Mouse (Mus musculus): ENCODE measurements around the gene Rgl1. TPM values are rescaled to one million over a fixed set of nuclear protein-coding genes. Genes with fewer than 3 reads are reported as not detected.

Gene Rgl1
- polyA plus RNA-seq, 2 experiments, result 28.5 to 40.5 TPM

GRCm38 (mm10) chr1:152685531-152685930, 80.6 kb downstream of the Rgl1 start:
- no peak overlapping the region for H3K27ac ChIP-seq (replicated peaks; ENCODE audit: low read depth, low read length)
- no peaks in the 10 kb centered on the region for H3K36me3 ChIP-seq (ENCODE audit: control insufficient read depth, insufficient read depth, low read length)
- TF ChIP-seq POLR2A (IDR thresholded peaks at IDR 0.05; ENCODE audit: borderline replicate concordance, extremely low read depth, insufficient read depth, insufficient read length), result no peak
- H3K9ac ChIP-seq (ENCODE audit: low read depth, low read length, severe bottlenecking), result no peak overlapping the region
- H3K4me1 ChIP-seq (ENCODE audit: control insufficient read depth, insufficient read depth, low read length), result peaks cover 26% of the 10 kb centered on the region
- H3K4me3 ChIP-seq (replicated peaks; ENCODE audit: low read length), result no peak overlapping the region
- no peaks in the 10 kb centered on the region for H3K27me3 ChIP-seq (ENCODE audit: control insufficient read depth, insufficient read depth, low read length)
- H3K9me3 ChIP-seq (ENCODE audit: control insufficient read depth, low read length), result no peaks in the 10 kb centered on the region
- ATAC-seq (ENCODE audit: low FRiP score, low read depth), result no peak
- no peak overlapping the region for H3K4me2 ChIP-seq (replicated peaks; ENCODE audit: low read depth, low read length, severe bottlenecking)
- 58% methylated on average over 3 of the region's 3 CpGs for WGBS
- no peak for DNase-seq (ENCODE audit: low spot score)

GRCm38 (mm10) chr1:152682368-152683194, 83.6 kb downstream of the Rgl1 start:
- Histone ChIP-seq H3K4me2 (replicated peaks; ENCODE audit: low read depth, low read length, severe bottlenecking) (no peak overlapping the region), H3K27ac (replicated peaks; ENCODE audit: low read depth, low read length) (no peak overlapping the region), H3K9ac (ENCODE audit: low read depth, low read length, severe bottlenecking) (no peak overlapping the region), H3K9me3 (ENCODE audit: control insufficient read depth, low read length) (no peaks in the 10 kb centered on the region), H3K4me1 (ENCODE audit: control insufficient read depth, insufficient read depth, low read length) (peaks cover 17% of the 10 kb centered on the region), H3K27me3 (ENCODE audit: control insufficient read depth, insufficient read depth, low read length) (no peaks in the 10 kb centered on the region), H3K36me3 (ENCODE audit: control insufficient read depth, insufficient read depth, low read length) (no peaks in the 10 kb centered on the region), H3K4me3 (replicated peaks; ENCODE audit: low read length) (no peak overlapping the region)
- TF ChIP-seq POLR2A (IDR thresholded peaks at IDR 0.05; ENCODE audit: borderline replicate concordance, extremely low read depth, insufficient read depth, insufficient read length), result no peak
- DNase-seq (ENCODE audit: low spot score) (no peak), ATAC-seq (ENCODE audit: low FRiP score, low read depth) (no peak)
- 56% methylated on average over 11 of the region's 11 CpGs for WGBS

GRCm38 (mm10) chr1:152681676-152682367, 84.3 kb downstream of the Rgl1 start:
- no peak for TF ChIP-seq POLR2A (IDR thresholded peaks at IDR 0.05; ENCODE audit: borderline replicate concordance, extremely low read depth, insufficient read depth, insufficient read length)
- WGBS, result 63% methylated on average over 6 of the region's 6 CpGs
- Histone ChIP-seq H3K36me3 (ENCODE audit: control insufficient read depth, insufficient read depth, low read length) (no peaks in the 10 kb centered on the region), H3K27me3 (ENCODE audit: control insufficient read depth, insufficient read depth, low read length) (no peaks in the 10 kb centered on the region), H3K27ac (replicated peaks; ENCODE audit: low read depth, low read length) (no peak overlapping the region), H3K9me3 (ENCODE audit: control insufficient read depth, low read length) (no peaks in the 10 kb centered on the region), H3K9ac (ENCODE audit: low read depth, low read length, severe bottlenecking) (no peak overlapping the region), H3K4me2 (replicated peaks; ENCODE audit: low read depth, low read length, severe bottlenecking) (no peak overlapping the region), H3K4me1 (ENCODE audit: control insufficient read depth, insufficient read depth, low read length) (peaks cover 11% of the 10 kb centered on the region), H3K4me3 (replicated peaks; ENCODE audit: low read length) (no peak overlapping the region)
- no peak for DNase-seq (ENCODE audit: low spot score)
- ATAC-seq (ENCODE audit: low FRiP score, low read depth), result no peak

GRCm38 (mm10) chr1:152681116-152681515, 85.0 kb downstream of the Rgl1 start:
- Histone ChIP-seq H3K9me3 (ENCODE audit: control insufficient read depth, low read length) (no peaks in the 10 kb centered on the region), H3K9ac (ENCODE audit: low read depth, low read length, severe bottlenecking) (no peak overlapping the region), H3K4me2 (replicated peaks; ENCODE audit: low read depth, low read length, severe bottlenecking) (no peak overlapping the region), H3K4me3 (replicated peaks; ENCODE audit: low read length) (no peak overlapping the region), H3K4me1 (ENCODE audit: control insufficient read depth, insufficient read depth, low read length) (peaks cover 7% of the 10 kb centered on the region), H3K27ac (replicated peaks; ENCODE audit: low read depth, low read length) (no peak overlapping the region), H3K36me3 (ENCODE audit: control insufficient read depth, insufficient read depth, low read length) (no peaks in the 10 kb centered on the region), H3K27me3 (ENCODE audit: control insufficient read depth, insufficient read depth, low read length) (no peaks in the 10 kb centered on the region)
- no peak for ATAC-seq (ENCODE audit: low FRiP score, low read depth)
- DNase-seq (ENCODE audit: low spot score), result no peak
- WGBS, result 39% methylated on average over 8 of the region's 8 CpGs
- no peak for TF ChIP-seq POLR2A (IDR thresholded peaks at IDR 0.05; ENCODE audit: borderline replicate concordance, extremely low read depth, insufficient read depth, insufficient read length)

GRCm38 (mm10) chr1:152678451-152678850, 87.7 kb downstream of the Rgl1 start:
- H3K4me2 ChIP-seq (replicated peaks; ENCODE audit: low read depth, low read length, severe bottlenecking), result no peak overlapping the region
- DNase-seq (ENCODE audit: low spot score) (no peak), ATAC-seq (ENCODE audit: low FRiP score, low read depth) (no peak)
- WGBS, result 45% methylated on average over 5 of the region's 5 CpGs
- H3K9me3 ChIP-seq (ENCODE audit: control insufficient read depth, low read length), result no peaks in the 10 kb centered on the region
- no peaks in the 10 kb centered on the region for H3K36me3 ChIP-seq (ENCODE audit: control insufficient read depth, insufficient read depth, low read length)
- H3K9ac ChIP-seq (ENCODE audit: low read depth, low read length, severe bottlenecking), result no peak overlapping the region
- peaks cover 7% of the 10 kb centered on the region; the same call in 1 of the 2 replicates for H3K4me1 ChIP-seq (ENCODE audit: control insufficient read depth, insufficient read depth, low read length)
- H3K27me3 ChIP-seq (ENCODE audit: control insufficient read depth, insufficient read depth, low read length), result no peaks in the 10 kb centered on the region
- no peak for TF ChIP-seq POLR2A (IDR thresholded peaks at IDR 0.05; ENCODE audit: borderline replicate concordance, extremely low read depth, insufficient read depth, insufficient read length)
- no peak overlapping the region for H3K27ac ChIP-seq (replicated peaks; ENCODE audit: low read depth, low read length)
- H3K4me3 ChIP-seq (replicated peaks; ENCODE audit: low read length), result no peak overlapping the region

Data from limb, embryonic 14.5 days (tissue).